Mouse (Mus musculus): ENCODE data around the gene a.

a gene

GRCm38 (mm10) chr2:155098720-155099380, 307.6 kb downstream of the a start:
- no peak for DNase-seq (ENCODE audit: low read depth)

GRCm38 (mm10) chr2:155099421-155099820, 308.2 kb downstream of the a start:
- no peak for DNase-seq (ENCODE audit: low read depth)

- no peak for DNase-seq (ENCODE audit: low read depth)
Observed at GRCm38 (mm10) chr2:155099994-155100795, 309.0 kb downstream of the a start.
